Mouse (Mus musculus) left cerebral cortex, adult 2 months (tissue): ENCODE data around the gene Gm17387. TPM values are rescaled to one million over a fixed set of nuclear protein-coding genes. Genes with fewer than 3 reads are reported as not detected.
A peak's percentile ranks its signal among the peaks of the same experiment; 100 is the strongest.

Experiments used
- DNase-seq, 2 experiments: peaks; one replicate each; pipeline ENCODE4 v3.0.0; 2021 to 2022; ENCODE audit warnings: low spot score in 2 of 2, mixed read lengths in 1 of 2; ENCODE audit errors: extremely low spot score in 1 of 2
- H3K27ac ChIP-seq: fragments of 200-600 bp; 2 replicates; pipeline ENCODE4 v1.8.1; 2022
- H3K4me3 ChIP-seq: fragments of 200-600 bp; 2 replicates; pipeline ENCODE4 v1.8.1; 2022
- CTCF ChIP-seq: fragments of 200-600 bp; IDR thresholded peaks from 2 replicates; pipeline ENCODE4 v1.8.1; 2022; ENCODE audit warnings: antibody characterized with exemption, mild to moderate bottlenecking, moderate library complexity
- intact Hi-C: fragments of 180-260 bp; cut with DNase I; formaldehyde crosslinking; loops from one replicate; pipeline ENCODE4 v1.15.1; 2025
- long read RNA-seq, 2 experiments: library from polyadenylated mRNA; stranded (forward); transcript quantifications; one replicate each; pipeline ENCODE4 v2.0.0; 2021; ENCODE audit warnings: borderline mapping rate in 2 of 2
- total RNA-seq, 2 experiments: library from RNA; stranded (reverse); gene quantifications; 2 replicates each; pipeline ENCODE4 v1.2.3; 2021

Gene Gm17387
- total RNA-seq = not detected
- long read RNA-seq, experiment 1 = 0 reads
- long read RNA-seq, experiment 2 = 0 reads

DNA sequence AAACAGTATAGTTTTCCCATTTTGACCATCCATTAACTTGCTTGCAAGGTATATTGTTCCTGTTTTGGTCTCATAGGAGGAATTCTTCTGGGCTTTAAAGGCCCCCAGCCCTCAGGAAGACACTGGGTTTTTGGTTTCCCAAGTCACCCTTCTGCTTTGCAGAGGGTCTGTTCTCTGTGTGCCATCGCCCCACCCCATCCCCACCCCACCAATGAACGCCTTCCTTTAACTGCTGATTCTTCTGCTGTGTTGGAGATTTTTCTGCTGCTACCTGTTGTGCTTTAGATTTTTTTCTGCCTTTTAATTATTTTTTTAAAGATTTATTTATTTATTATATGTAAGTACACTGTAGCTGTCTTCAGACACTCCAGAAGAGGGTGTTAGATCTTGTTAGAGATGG lies at the start of gene Gm17387:
Gene Gm17387, plus strand, starts transcription at position 301 of the 400 bp plus-strand sequence.
- no peak for TF ChIP-seq CTCF
- intact Hi-C loops = no loop called here
- DNase-seq = no peak
- Histone ChIP-seq H3K27ac (no peak within 1 kb of the TSS), H3K4me3 (no peak within 1 kb of the TSS)

DNA sequence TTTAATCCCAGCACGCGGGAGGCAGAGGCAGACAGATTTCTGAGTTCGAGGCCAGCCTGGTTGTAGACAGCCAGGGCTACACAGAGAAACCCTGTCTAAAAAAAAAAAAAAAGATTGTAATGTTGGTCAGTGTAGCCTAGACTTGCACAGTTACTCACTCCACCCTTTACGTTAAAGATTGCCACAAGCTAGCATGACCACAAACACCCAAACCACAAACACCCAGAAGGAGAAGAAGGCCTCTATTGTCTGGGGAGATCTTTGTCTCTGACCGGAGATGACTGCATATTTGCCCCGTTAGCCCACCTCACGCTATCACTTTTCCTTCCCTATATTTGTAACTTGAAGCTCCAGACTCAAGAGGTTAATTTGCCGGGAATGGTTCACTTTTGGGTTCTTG lies 47.2 kb upstream of the Gm17387 start:
- no peak for TF ChIP-seq CTCF
- no peak overlapping the region for H3K27ac ChIP-seq
- H3K4me3 ChIP-seq = no peak overlapping the region
- DNase-seq = no peak
- intact Hi-C loops = no loop called here

DNA sequence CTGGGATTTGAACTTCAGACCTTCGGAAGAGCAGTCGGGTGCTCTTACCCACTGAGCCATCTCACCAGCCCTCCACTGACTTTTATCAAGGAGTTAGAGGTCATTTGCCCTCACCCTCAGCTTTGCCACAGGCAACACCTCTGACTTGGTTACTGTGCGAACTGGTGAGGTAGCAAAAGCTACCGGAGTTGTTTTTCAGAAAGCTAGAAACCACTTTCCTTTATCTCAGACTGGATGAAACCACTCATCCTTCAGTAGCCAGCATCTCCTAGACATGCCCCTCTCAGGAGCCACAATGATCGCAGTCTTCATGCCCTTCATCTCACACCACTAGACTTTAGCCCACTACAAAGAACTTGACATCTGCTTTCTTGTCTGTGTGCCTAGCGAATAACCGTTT lies 46.0 kb upstream of the Gm17387 start:
- H3K4me3 ChIP-seq = no peak overlapping the region

DNA sequence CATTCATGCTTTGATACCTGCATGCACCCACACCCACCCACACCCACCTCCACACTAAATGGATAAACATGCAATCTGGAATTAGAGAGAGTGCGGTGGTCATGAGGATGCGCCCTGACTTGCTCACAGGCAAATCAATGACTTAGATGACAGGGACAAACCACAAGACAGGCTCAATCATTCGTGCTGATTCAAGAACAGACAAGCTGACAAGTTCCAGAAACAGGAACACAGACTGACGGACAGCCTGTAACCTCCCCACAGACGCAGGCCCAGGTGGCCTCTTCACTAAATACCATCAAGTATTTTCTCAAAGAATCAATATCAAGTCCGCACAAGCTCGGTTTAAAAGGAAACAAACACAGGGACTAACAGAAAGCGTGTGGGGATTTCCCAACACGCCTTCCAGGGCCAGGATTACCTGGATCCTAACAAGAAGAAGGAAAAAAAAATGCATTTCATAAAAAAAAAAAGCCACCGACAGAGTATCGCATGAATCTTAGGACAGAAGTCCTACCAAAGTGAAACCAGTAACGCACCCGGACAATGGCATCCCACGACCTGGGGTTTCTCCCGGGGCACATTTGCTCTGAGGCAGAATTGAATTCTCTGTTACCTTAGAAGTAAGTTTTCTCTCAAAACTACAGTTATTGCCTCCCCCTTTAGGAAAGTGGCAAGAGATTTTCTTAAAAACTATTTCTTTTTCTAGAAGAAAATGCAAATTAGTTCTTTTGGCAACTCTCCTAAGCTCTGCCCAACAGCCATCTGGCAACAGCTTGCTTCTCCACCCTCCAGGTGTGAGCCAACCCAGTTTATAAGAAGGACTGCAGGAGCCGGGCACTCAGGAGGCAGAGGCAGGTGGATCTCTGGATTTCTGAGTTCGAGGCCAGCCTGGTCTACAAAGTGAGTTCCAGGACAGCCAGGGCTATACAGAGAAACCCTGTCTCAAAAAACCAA lies 41.5 kb upstream of the Gm17387 start:
- DNase-seq = peak in 1 of 2 experiments; percentile 51
- no peak overlapping the region for H3K4me3 ChIP-seq
- intact Hi-C loops = no loop called here
- TF ChIP-seq CTCF = no peak
- no peak overlapping the region for H3K27ac ChIP-seq

More for the DNA sequence above, 46.0 kb upstream of the Gm17387 start:
- no peak overlapping the region for H3K27ac ChIP-seq
- intact Hi-C loops = no loop called here
- DNase-seq = no peak
- TF ChIP-seq CTCF = no peak

DNA sequence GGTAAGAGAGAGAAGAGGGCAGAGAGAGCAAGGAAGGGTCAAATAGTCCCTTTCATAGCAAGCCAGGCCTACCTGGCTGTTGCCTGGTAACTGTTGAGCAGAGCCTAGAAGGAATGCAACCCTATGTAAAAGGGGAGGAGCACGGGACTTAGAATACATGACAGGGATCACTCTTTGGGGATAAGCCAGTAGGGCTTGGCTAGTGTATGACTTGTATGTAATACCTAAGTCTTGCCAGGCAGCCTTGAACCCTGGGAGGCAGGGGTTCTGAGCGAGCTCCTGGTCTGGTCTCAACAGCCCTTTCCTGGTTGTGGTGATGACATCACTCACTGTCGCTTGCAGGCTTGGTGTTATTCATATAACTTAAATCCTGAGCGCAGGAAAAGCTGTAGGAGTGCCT lies 39.9 kb upstream of the Gm17387 start:
- Histone ChIP-seq H3K27ac (no peak overlapping the region), H3K4me3 (no peak overlapping the region)
- DNase-seq = no peak
- intact Hi-C loops = no loop called here
- TF ChIP-seq CTCF = no peak

DNA sequence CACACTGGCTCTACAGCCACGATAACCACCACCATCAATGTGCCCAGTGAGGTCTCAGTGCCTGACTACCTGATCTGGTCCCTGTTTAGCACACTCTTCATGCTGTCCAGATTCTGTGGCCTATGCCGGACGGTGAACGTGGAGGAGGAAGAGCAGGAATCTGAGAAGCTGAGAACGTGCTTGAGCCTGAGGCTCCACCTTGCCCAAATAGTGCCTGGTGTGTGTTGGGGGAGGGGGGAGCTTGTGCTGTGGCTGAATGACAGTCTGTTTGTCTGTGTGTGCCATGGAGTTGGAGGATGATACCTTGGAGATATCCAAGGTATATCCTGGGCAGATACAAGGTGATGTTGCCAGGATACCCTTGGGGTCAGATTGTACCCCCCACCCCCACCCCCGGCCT lies 38.7 kb upstream of the Gm17387 start:
- no peak for TF ChIP-seq CTCF
- no peak overlapping the region for H3K4me3 ChIP-seq
- no peak overlapping the region for H3K27ac ChIP-seq
- intact Hi-C loops = no loop called here
- DNase-seq = no peak

DNA sequence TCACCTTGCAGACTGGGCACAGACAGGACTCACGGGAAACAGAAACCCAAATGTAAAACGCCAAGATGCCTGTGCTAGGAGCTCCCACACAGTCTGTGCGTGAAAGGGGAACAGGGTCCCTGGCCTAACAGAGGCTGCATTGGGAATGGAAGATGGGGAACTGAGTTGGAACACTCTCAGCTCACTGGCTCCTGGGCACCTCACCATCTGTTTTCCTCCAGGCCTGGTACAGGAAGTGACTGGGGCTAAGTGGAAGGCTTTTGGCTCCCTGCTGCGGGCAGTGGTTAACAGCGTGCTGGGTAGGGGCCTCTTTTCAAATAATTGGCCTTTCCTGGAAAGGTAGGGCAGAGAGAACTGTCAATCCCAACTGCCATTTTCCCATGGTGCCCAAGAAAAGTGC lies 38.3 kb upstream of the Gm17387 start:
- intact Hi-C loops = no loop called here
- DNase-seq = no peak
- TF ChIP-seq CTCF = no peak
- H3K27ac ChIP-seq = no peak overlapping the region
- H3K4me3 ChIP-seq = no peak overlapping the region

DNA sequence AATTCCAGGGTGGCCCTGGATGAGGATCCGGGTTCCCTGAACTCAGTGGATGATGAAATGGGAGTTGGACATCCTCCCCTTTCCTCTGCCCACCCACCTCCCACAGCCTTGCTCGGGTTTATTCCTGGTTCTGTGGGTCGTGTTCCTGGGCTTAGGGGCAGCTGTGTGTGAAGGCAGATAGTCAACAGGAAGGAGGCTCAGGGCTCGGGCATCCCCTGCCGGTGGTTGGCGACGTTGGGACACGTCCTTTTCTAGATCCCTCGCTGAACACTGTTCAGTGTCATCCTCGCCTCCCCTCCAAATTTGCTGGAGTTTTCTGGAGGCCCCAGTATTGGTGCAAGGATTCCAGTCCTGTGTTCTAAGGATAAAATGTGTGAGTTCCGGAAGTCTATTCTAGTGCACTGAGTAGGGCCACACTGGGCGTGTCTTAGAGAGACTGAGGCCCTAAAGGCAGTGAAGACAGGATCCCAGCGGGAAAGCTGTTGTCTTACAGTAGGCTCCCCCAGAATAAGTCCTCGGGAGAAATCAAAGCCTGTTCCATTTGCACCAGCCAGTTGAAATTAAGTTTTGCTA lies 37.7 kb upstream of the Gm17387 start:
- TF ChIP-seq CTCF = no peak
- no peak for DNase-seq
- no peak overlapping the region for H3K27ac ChIP-seq
- intact Hi-C loops = no loop called here
- no peak overlapping the region for H3K4me3 ChIP-seq

DNA sequence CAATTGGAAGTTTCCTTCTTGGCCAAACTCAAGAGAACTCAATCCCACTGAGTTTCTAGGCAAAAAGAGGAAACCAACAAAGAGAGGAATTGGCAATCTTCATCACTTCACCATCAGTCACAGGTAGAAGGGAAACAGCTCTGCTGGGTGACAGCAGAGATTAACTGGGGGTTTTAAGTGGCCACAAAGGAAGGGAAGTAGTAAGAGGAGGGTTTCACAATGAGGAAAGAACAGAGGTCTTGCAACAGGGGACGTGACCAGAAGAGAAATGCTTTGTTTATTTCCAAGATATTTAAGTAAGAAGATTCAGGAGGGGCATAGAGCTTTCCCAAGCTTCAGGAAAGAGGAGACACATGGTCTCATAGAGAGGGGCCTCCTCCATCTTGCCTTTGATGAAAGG lies 31.1 kb upstream of the Gm17387 start:
- intact Hi-C loops = no loop called here
- no peak for TF ChIP-seq CTCF
- H3K27ac ChIP-seq = no peak overlapping the region
- H3K4me3 ChIP-seq = no peak overlapping the region
- DNase-seq = no peak

DNA sequence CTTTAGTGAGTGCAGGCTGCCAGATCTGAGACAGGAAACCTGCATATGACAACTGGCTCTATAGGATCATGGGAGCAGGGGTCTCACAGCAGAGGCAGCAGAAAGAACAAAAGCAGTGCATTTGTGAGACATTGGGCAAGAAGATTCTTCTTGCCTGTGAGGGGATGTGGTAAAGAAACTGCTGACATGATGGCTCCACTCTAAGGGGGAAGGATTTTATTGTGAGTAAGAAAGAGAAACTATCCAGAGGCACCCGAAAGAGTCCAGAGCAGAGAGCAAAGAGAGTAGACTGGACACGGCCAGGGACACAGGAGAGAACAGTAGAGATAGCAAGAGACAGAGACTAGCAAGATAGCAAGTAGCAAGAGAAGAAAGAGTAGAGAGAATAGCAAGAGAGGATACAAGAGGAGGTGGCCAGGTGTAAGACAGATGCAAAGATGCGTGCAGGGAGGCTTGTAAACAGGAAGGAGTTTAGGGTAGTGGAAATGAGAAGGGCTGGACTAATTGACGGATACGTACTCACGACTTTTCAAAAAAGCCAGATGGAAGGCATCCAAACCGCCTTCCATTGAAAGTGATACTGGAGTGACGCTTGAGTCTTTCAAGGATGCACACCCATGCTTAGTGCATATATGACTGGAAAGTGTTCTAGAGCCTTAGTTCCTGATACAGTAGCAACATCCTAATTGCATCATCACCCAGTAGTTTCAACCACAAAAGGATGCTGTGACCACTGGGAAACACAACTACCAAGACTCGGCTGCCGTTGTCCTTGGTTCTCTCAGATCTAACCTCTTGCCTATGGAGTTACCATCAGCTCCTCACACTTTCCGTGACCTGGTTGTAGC lies 29.9 kb upstream of the Gm17387 start:
- Histone ChIP-seq H3K4me3 (no peak overlapping the region), H3K27ac (no peak overlapping the region)
- no peak for TF ChIP-seq CTCF
- DNase-seq = no peak
- intact Hi-C loops = no loop called here

DNA sequence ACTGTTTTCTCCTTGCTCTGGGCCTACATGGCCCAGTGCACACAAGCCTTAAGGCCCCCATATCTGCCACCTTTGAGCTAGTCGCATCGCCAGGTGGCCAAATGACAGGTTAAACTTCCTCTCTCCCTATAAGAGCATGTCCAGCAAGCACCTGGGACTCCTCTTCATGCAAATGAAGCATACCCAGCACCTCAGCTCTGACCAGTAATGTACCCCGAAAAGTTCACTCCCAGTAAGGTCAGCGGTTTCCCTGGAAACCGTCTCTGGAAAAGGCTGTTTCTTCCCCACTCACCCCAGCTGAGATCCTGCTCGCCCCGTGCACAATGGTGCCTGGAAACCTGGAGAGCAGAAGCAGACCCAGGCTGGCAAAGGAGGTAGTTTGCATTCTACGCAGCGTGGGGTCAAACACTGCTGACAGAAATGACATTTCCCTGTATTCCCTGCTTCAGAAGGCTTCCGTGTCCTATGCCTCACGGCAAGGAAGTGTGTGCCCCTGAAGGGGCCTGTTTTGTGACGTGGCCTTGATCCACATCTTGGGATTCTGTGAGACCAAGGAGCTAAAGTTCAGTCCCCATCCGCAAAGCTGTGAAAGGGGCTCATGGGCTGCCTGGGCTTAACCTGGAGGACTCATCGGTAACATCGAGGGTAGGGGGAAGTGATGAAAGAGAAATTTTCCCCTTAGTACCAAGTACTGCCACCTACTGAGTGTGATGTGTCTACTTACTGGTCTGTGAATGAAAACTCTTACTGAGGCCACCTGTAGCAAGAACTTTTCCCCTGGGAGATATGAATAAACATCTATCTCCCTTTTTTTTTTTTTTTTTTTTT lies 27.8 kb upstream of the Gm17387 start:
- DNase-seq = no peak
- H3K27ac ChIP-seq = no peak overlapping the region
- H3K4me3 ChIP-seq = no peak overlapping the region
- TF ChIP-seq CTCF = no peak
- intact Hi-C loops = no loop called here
